Mouse (Mus musculus): ENCODE data around the gene C130032M10Rik. TPM values are rescaled to one million over a fixed set of nuclear protein-coding genes. Genes with fewer than 3 reads are reported as not detected.

C130032M10Rik gene
- polyA plus RNA-seq, 1 experiment from 2014 or later = not detected

- Histone ChIP-seq H3K27me3 (replicated peaks; ENCODE audit: control insufficient read depth, insufficient read depth, low read length) (no peaks in the 10 kb centered on the region), H3K27ac (ENCODE audit: low read depth, low read length) (no peak overlapping the region), H3K4me1 (replicated peaks; ENCODE audit: control insufficient read depth, insufficient read depth, low read length) (peaks cover 8% of the 10 kb centered on the region; the same call in 1 of the 2 replicates), H3K9me3 (ENCODE audit: control insufficient read depth) (no peaks in the 10 kb centered on the region), H3K4me2 (replicated peaks; ENCODE audit: low read depth) (no peak overlapping the region), H3K9ac (ENCODE audit: low read depth, low read length) (no peak overlapping the region), H3K36me3 (ENCODE audit: control insufficient read depth, insufficient read depth) (no peaks in the 10 kb centered on the region), H3K4me3 (ENCODE audit: low read depth, low read length) (no peak overlapping the region)
- TF ChIP-seq CTCF (IDR thresholded peaks at IDR 0.05; ENCODE audit: low read depth) = no peak
- ATAC-seq = no peak
- WGBS = 73% methylated on average over 7 of the region's 7 CpGs
Observed at GRCm38 (mm10) chr9:114538996-114539563, 23.6 kb downstream of the C130032M10Rik start.

GRCm38 (mm10) chr9:114541279-114541741, 25.8 kb downstream of the C130032M10Rik start:
- H3K36me3 ChIP-seq (ENCODE audit: control insufficient read depth, insufficient read depth) = no peaks in the 10 kb centered on the region
- no peak for ATAC-seq
- 36% methylated on average over 1 of the region's 1 CpGs for WGBS
- no peak for TF ChIP-seq CTCF (IDR thresholded peaks at IDR 0.05; ENCODE audit: low read depth)
- H3K9me3 ChIP-seq (ENCODE audit: control insufficient read depth) = no peaks in the 10 kb centered on the region
- no peak overlapping the region for H3K9ac ChIP-seq (ENCODE audit: low read depth, low read length)
- no peak overlapping the region; the same call in 1 of the 2 replicates for H3K4me2 ChIP-seq (replicated peaks; ENCODE audit: low read depth)
- no peak overlapping the region for H3K4me3 ChIP-seq (ENCODE audit: low read depth, low read length)
- H3K27me3 ChIP-seq (replicated peaks; ENCODE audit: control insufficient read depth, insufficient read depth, low read length) = no peaks in the 10 kb centered on the region
- peaks cover 11% of the 10 kb centered on the region; the same call in 1 of the 2 replicates for H3K4me1 ChIP-seq (replicated peaks; ENCODE audit: control insufficient read depth, insufficient read depth, low read length)
- H3K27ac ChIP-seq (ENCODE audit: low read depth, low read length) = no peak overlapping the region

DNA sequence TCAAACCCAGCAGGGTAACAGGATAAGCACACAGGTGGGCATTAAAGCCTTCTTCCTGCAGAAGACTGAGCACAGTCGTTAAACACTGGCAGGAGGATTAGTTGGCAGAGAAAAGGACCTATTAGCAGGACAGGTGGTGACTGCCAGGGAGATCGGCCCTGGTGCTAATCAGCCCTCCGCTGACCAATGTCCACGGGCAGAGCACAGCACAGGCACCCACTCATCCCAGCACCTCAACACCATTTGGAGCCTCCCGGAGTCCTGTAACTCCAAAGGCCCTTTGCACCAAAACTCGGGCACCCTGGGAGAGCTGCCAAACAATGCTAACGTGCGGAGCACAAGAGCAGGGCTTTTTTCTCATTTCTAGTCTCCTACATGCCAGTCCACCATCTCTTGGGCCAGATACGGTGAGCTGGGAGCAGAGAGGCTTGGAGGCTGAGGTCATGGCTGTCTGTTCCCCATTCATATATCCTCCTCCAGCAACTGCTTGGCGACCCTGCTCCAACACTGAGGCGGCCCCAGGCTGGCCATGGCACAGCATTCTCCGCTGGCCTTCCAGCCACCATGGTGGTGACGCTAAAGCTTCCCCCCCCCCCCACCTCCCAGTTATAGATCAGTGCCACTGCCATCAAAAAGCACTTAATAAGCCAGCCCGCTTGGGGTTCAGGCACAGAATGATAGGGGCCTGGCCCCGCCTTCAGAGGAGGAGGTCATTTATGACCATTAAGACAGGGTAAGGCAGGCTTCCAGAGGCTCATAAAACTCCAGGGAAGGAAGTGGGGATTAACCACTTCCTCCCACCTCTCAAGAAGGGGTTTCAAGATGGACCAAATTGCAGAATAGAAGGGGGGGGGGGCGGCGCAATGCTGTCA, 28.6 kb downstream of the C130032M10Rik start:
- Histone ChIP-seq H3K4me1 (replicated peaks; ENCODE audit: control insufficient read depth, insufficient read depth, low read length) (peaks cover 13% of the 10 kb centered on the region), H3K9me3 (ENCODE audit: control insufficient read depth) (no peaks in the 10 kb centered on the region), H3K9ac (ENCODE audit: low read depth, low read length) (no peak overlapping the region), H3K4me2 (replicated peaks; ENCODE audit: low read depth) (peak overlapping the region; percentile 50), H3K36me3 (ENCODE audit: control insufficient read depth, insufficient read depth) (no peaks in the 10 kb centered on the region), H3K27ac (ENCODE audit: low read depth, low read length) (no peak overlapping the region), H3K4me3 (ENCODE audit: low read depth, low read length) (no peak overlapping the region), H3K27me3 (replicated peaks; ENCODE audit: control insufficient read depth, insufficient read depth, low read length) (no peaks in the 10 kb centered on the region)
- 30% methylated on average over 17 of the region's 17 CpGs for WGBS
- peak; percentile 65 for ATAC-seq
- TF ChIP-seq CTCF (IDR thresholded peaks at IDR 0.05; ENCODE audit: low read depth) = no peak

DNA sequence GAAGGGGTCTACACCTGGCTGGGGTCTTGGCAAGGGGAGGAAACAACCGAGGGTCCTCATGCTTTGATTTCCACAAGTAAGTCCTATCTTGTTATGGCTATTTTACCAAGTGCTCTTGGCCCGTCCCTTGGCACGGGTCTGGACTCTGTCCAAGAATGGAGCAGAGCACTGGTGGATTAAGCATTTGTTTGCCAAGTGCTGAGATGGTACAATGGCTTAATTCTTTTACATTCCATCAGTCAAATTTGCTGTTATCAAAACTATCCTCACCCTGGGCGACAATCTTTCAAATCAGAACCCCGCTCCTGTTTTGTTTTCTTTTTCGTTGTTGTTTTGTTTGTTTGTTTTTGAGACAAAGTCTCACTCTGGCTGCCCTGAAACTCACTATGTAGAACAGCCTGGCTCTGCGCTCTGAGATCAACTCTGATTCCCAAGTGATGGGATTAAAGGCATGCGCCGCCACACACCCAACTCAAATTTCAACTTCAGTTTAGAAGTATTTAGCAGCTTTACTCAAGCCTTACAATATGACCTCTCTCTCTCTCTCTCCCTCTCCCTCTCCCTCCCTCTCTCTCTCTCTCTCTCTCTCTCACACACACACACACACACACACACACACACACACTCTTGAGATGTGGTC, 29.4 kb downstream of the C130032M10Rik start:
- H3K36me3 ChIP-seq (ENCODE audit: control insufficient read depth, insufficient read depth) = no peaks in the 10 kb centered on the region
- ATAC-seq = no peak
- peaks cover 13% of the 10 kb centered on the region for H3K4me1 ChIP-seq (replicated peaks; ENCODE audit: control insufficient read depth, insufficient read depth, low read length)
- H3K9me3 ChIP-seq (ENCODE audit: control insufficient read depth) = no peaks in the 10 kb centered on the region
- 22% methylated on average over 9 of the region's 9 CpGs for WGBS
- H3K4me2 ChIP-seq (replicated peaks; ENCODE audit: low read depth) = peak overlapping the region; percentile 50
- no peak overlapping the region for H3K9ac ChIP-seq (ENCODE audit: low read depth, low read length)
- H3K27me3 ChIP-seq (replicated peaks; ENCODE audit: control insufficient read depth, insufficient read depth, low read length) = no peaks in the 10 kb centered on the region
- H3K27ac ChIP-seq (ENCODE audit: low read depth, low read length) = no peak overlapping the region
- no peak overlapping the region for H3K4me3 ChIP-seq (ENCODE audit: low read depth, low read length)
- TF ChIP-seq CTCF (IDR thresholded peaks at IDR 0.05; ENCODE audit: low read depth) = no peak

DNA sequence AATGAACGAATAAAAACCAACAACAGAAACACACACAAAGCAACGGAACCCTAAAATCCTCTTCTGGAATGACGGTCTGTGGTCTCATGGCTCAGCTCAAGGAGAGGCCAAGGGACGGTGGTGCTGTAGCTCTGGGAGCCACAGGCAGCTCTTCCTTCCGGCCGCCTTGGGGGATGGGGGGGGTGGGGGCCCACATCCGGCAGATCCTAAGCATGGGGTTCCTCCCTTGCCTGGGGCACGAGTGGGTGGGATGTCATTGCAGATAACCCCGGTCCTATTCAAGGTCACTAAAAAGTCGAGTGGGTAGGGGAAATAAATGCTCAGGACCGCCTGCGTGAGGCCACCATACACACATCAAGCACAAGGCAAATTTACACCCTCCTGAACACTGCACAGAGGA, 31.3 kb downstream of the C130032M10Rik start:
- no peak overlapping the region for H3K4me3 ChIP-seq (ENCODE audit: low read depth, low read length)
- no peak overlapping the region for H3K9ac ChIP-seq (ENCODE audit: low read depth, low read length)
- no peaks in the 10 kb centered on the region for H3K36me3 ChIP-seq (ENCODE audit: control insufficient read depth, insufficient read depth)
- no peak for TF ChIP-seq CTCF (IDR thresholded peaks at IDR 0.05; ENCODE audit: low read depth)
- ATAC-seq = no peak
- H3K27me3 ChIP-seq (replicated peaks; ENCODE audit: control insufficient read depth, insufficient read depth, low read length) = no peaks in the 10 kb centered on the region
- peak overlapping the region; percentile 35 for H3K4me2 ChIP-seq (replicated peaks; ENCODE audit: low read depth)
- H3K4me1 ChIP-seq (replicated peaks; ENCODE audit: control insufficient read depth, insufficient read depth, low read length) = peaks cover 10% of the 10 kb centered on the region
- no peaks in the 10 kb centered on the region for H3K9me3 ChIP-seq (ENCODE audit: control insufficient read depth)
- H3K27ac ChIP-seq (ENCODE audit: low read depth, low read length) = peak overlapping the region; percentile 73
- 37% methylated on average over 12 of the region's 12 CpGs for WGBS

DNA sequence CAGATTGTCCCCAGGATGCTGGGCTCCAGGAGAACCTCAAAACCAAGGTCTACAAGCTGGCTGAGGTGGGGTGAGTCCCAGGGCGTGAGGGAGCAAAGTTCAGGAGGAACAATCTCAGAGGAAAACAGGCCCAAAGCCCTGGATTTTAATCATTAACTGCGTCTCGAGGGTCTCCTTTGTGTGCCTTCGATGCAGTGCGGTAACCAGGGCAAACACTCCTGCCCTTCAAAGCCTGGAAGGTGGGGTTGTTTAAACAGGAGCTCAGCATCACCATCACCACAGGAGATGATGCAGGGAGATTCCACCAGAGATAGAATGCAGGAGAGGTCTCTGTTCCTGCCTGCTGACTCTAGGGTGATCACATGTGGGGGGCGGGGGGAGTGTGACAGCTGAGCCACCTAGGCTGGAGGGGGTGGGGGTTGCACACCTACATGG, 32.2 kb downstream of the C130032M10Rik start:
- H3K27me3 ChIP-seq (replicated peaks; ENCODE audit: control insufficient read depth, insufficient read depth, low read length) = no peaks in the 10 kb centered on the region
- peak overlapping the region; percentile 73 for H3K27ac ChIP-seq (ENCODE audit: low read depth, low read length)
- no peak overlapping the region for H3K9ac ChIP-seq (ENCODE audit: low read depth, low read length)
- TF ChIP-seq CTCF (IDR thresholded peaks at IDR 0.05; ENCODE audit: low read depth) = no peak
- 24% methylated on average over 6 of the region's 6 CpGs for WGBS
- no peaks in the 10 kb centered on the region for H3K36me3 ChIP-seq (ENCODE audit: control insufficient read depth, insufficient read depth)
- no peak overlapping the region for H3K4me3 ChIP-seq (ENCODE audit: low read depth, low read length)
- peaks cover 10% of the 10 kb centered on the region for H3K4me1 ChIP-seq (replicated peaks; ENCODE audit: control insufficient read depth, insufficient read depth, low read length)
- ATAC-seq = peak; percentile 69
- H3K9me3 ChIP-seq (ENCODE audit: control insufficient read depth) = no peaks in the 10 kb centered on the region
- H3K4me2 ChIP-seq (replicated peaks; ENCODE audit: low read depth) = peak overlapping the region; percentile 35
